Mouse (Mus musculus): ENCODE results near the gene Srd5a1.

- TF ChIP-seq CTCF (IDR thresholded peaks at IDR 0.05; ENCODE audit: insufficient read depth, low read length) = no peak
- no peak for TF ChIP-seq POLR2A (IDR thresholded peaks at IDR 0.05; ENCODE audit: borderline replicate concordance, extremely low read depth, low read depth, low read length)
These were observed 12.4 kb downstream of the Srd5a1 start for GRCm38 (mm10) chr13:69598867-69599266.

All from lung, adult 2 months (tissue).